Mouse (Mus musculus): ENCODE measurements around the gene Efna5. TPM values are rescaled to one million over a fixed set of nuclear protein-coding genes. Genes with fewer than 3 reads are reported as not detected.
A peak's percentile ranks its signal among the peaks of the same experiment; 100 is the strongest.

Gene Efna5
- total and polyA plus RNA-seq, 3 experiments, result 0.04 to 0.23 TPM; not detected in 1

GRCm38 (mm10) chr17:62627508-62627907, 253.6 kb downstream of the Efna5 start:
- peak; percentile 17 for DNase-seq (ENCODE audit: extremely low read depth)
- no peak overlapping the region for H3K4me2 ChIP-seq (ENCODE audit: insufficient read depth, low read depth, poor library complexity, severe bottlenecking)
- no peak overlapping the region for H3K27ac ChIP-seq (ENCODE audit: insufficient read depth, low read depth)
- H3K9ac ChIP-seq (ENCODE audit: insufficient read depth, low read depth), result no peak overlapping the region
- TF ChIP-seq ZNF384 (IDR thresholded peaks at IDR 0.05; ENCODE audit: low read depth, low read length) (peak; percentile 81), POLR2A (IDR thresholded peaks at IDR 0.05; ENCODE audit: low read depth, low read length) (no peak), MAX (IDR thresholded peaks at IDR 0.05; ENCODE audit: low read length) (no peak)
- dilution Hi-C loops (cut with MboI; ENCODE audit: extremely low pct_ligation_motif_present, extremely low pct_unique_long_range_greater_than_20kb, low sequenced_read_pairs), result no loop called here
- H3K9me3 ChIP-seq (replicated peaks; ENCODE audit: low read length), result no peaks in the 10 kb centered on the region
- H3K4me1 ChIP-seq (ENCODE audit: control insufficient read depth in 1 of 2, insufficient read depth in 2 of 2), result peaks cover 0 to 15% of the 10 kb centered on the region in 2 experiments; a peak in 1 of 4 replicates
- no peaks in the 10 kb centered on the region for H3K36me3 ChIP-seq (replicated peaks in 1 of 2; ENCODE audit: control insufficient read depth in 1 of 2, insufficient read depth in 1 of 2, low read length in 1 of 2)
- no peaks in the 10 kb centered on the region for H3K27me3 ChIP-seq (replicated peaks)
- in situ Hi-C loops (cut with MboI; ENCODE audit: low pct_ligation_motif_present, low pct_unique_long_range_greater_than_20kb, low sequenced_read_pairs), result no loop called here
- no peak overlapping the region for H3K4me3 ChIP-seq (replicated peaks in 1 of 3; ENCODE audit: low read depth in 2 of 3, low read length in 2 of 3, poor library complexity in 1 of 3)
- H3K79me2 ChIP-seq (replicated peaks; ENCODE audit: control insufficient read depth, extremely low read depth, insufficient read depth, poor library complexity, severe bottlenecking), result no peaks in the 10 kb centered on the region

DNA sequence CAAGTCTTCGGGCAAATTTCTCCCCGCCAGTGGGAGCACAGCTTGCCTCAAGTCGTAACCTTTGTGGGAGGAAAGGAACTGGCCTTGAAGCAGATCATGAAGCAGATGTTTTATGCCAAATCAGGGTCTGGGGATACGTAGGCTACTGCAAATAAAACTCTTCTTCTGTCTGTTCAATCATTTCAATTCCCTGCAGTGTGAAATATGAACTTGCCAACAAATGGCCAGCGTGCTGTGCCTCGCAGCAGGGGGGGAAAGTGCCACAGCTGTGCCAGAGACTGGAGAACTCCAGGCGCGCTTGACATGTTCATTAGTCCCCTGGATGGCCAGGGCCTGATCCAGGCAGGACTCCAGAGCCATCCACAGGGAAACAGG, 255.5 kb downstream of the Efna5 start:
- H3K4me3 ChIP-seq (replicated peaks in 1 of 3; ENCODE audit: low read depth in 2 of 3, low read length in 2 of 3, poor library complexity in 1 of 3), result no peak overlapping the region
- H3K27me3 ChIP-seq (replicated peaks), result no peaks in the 10 kb centered on the region
- H3K9me3 ChIP-seq (replicated peaks; ENCODE audit: low read length), result no peaks in the 10 kb centered on the region
- dilution Hi-C loops (cut with MboI; ENCODE audit: extremely low pct_ligation_motif_present, extremely low pct_unique_long_range_greater_than_20kb, low sequenced_read_pairs), result no loop called here
- no peaks in the 10 kb centered on the region for H3K79me2 ChIP-seq (replicated peaks; ENCODE audit: control insufficient read depth, extremely low read depth, insufficient read depth, poor library complexity, severe bottlenecking)
- H3K36me3 ChIP-seq (replicated peaks in 1 of 2; ENCODE audit: control insufficient read depth in 1 of 2, insufficient read depth in 1 of 2, low read length in 1 of 2), result no peaks in the 10 kb centered on the region
- no peak for TF ChIP-seq KAT2A (IDR thresholded peaks at IDR 0.05; ENCODE audit: insufficient replicate concordance, low read length)
- no peak for TF ChIP-seq ZKSCAN1 (IDR thresholded peaks at IDR 0.05; ENCODE audit: borderline replicate concordance, low read depth, low read length)
- no peak for TF ChIP-seq MAX (IDR thresholded peaks at IDR 0.05; ENCODE audit: low read length)
- no peak for TF ChIP-seq CHD2 (IDR thresholded peaks at IDR 0.05; ENCODE audit: low read length)
- TF ChIP-seq ZC3H11A (IDR thresholded peaks at IDR 0.05; ENCODE audit: low read depth, low read length), result no peak
- TF ChIP-seq IRF4 (IDR thresholded peaks at IDR 0.05; ENCODE audit: low read depth, low read length), result no peak
- no peak for TF ChIP-seq BHLHE40 (IDR thresholded peaks at IDR 0.05; ENCODE audit: low read depth, low read length)
- TF ChIP-seq ZMIZ1 (IDR thresholded peaks at IDR 0.05; ENCODE audit: low read depth, low read length), result no peak
- no peak for TF ChIP-seq PAX5 (IDR thresholded peaks at IDR 0.05; ENCODE audit: low read length)
- no peak for TF ChIP-seq USF2 (conservative IDR thresholded peaks at IDR 0.05; ENCODE audit: low read depth, low read length)
- TF ChIP-seq JUND (conservative IDR thresholded peaks at IDR 0.05; ENCODE audit: low read depth, low read length), result no peak
- TF ChIP-seq MYC (IDR thresholded peaks at IDR 0.05; ENCODE audit: low read depth, low read length), result no peak
- TF ChIP-seq NELFE (IDR thresholded peaks at IDR 0.05; ENCODE audit: low read depth, low read length), result no peak
- TF ChIP-seq TCF12 (IDR thresholded peaks at IDR 0.05; ENCODE audit: low read depth, low read length), result no peak
- no peak for TF ChIP-seq MXI1 (IDR thresholded peaks at IDR 0.05; ENCODE audit: low read depth, low read length)
- TF ChIP-seq HCFC1 (IDR thresholded peaks at IDR 0.05; ENCODE audit: low read depth, low read length), result no peak
- no peak for TF ChIP-seq SMC3 (IDR thresholded peaks at IDR 0.05; ENCODE audit: low read depth, low read length)
- TF ChIP-seq MAFK (IDR thresholded peaks at IDR 0.05; ENCODE audit: insufficient replicate concordance, low read length), result no peak
- in situ Hi-C loops (cut with MboI; ENCODE audit: low pct_ligation_motif_present, low pct_unique_long_range_greater_than_20kb, low sequenced_read_pairs), result no loop called here
- H3K4me1 ChIP-seq (ENCODE audit: control insufficient read depth in 1 of 2, insufficient read depth in 2 of 2), result peaks cover 0 to 15% of the 10 kb centered on the region in 2 experiments; a peak in 1 of 4 replicates
- no peak for DNase-seq (ENCODE audit: extremely low read depth)
- H3K4me2 ChIP-seq (ENCODE audit: insufficient read depth, low read depth, poor library complexity, severe bottlenecking), result no peak overlapping the region
- no peak overlapping the region for H3K9ac ChIP-seq (ENCODE audit: insufficient read depth, low read depth)
- H3K27ac ChIP-seq (ENCODE audit: insufficient read depth, low read depth), result no peak overlapping the region

Measured in CH12.LX (cell line).